8 mouse cellular contexts compared by ENCODE assay signal in genomic region chr8:125067596-125067960, GRCm38 (mm10). TPM values are rescaled to one million over a fixed set of nuclear protein-coding genes. Genes with fewer than 3 reads are reported as not detected.
DNase-seq lines count a peak whose midpoint lies in the region; ATAC-seq and TF ChIP-seq lines count a peak whose summit lies in the region.

No protein-coding gene starts in this region.

- no peaks in the 10 kb centered on the region for H3K36me3 ChIP-seq in kidney, postnatal 0 days (ENCODE audit: insufficient read depth, low read length)
- no peaks in the 10 kb centered on the region for H3K36me3 ChIP-seq in lung, postnatal 0 days (ENCODE audit: insufficient read depth, low read length)

- peak; percentile 30; the same call in 1 of the 2 replicates for TF ChIP-seq EP300 in lung, postnatal 0 days (IDR thresholded peaks at IDR 0.05)

- H3K4me2 ChIP-seq in kidney, postnatal 0 days (ENCODE audit: low read length): no peak overlapping the region
- peak overlapping the region; percentile 41 for H3K4me2 ChIP-seq in lung, postnatal 0 days (replicated peaks; ENCODE audit: low read depth, low read length)

- intact Hi-C loops in heart, postnatal 10 days (cut with DNase I): loop anchor here (5.0 to 10.0 kb wide), 3 partner anchors 100 to 805 kb away; partner anchors contain the start of gene Sipa1l2

- no peak for TF ChIP-seq POLR2A in cortical plate, adult 2 months (IDR thresholded peaks at IDR 0.05; ENCODE audit: extremely low read depth, insufficient read depth, low read length)

- ATAC-seq in kidney, postnatal 0 days (replicated peaks; ENCODE audit: low FRiP score, low read depth): peak; percentile 46; the same call in 1 of the 2 replicates
- peak; percentile 84 for ATAC-seq in lung, postnatal 0 days

- H3K27me3 ChIP-seq in kidney, postnatal 0 days (ENCODE audit: insufficient read depth, low read length): no peaks in the 10 kb centered on the region
- H3K27me3 ChIP-seq in lung, postnatal 0 days (replicated peaks; ENCODE audit: insufficient read depth, low read length): no peaks in the 10 kb centered on the region

- H3K4me1 ChIP-seq in cortical plate, adult 2 months (ENCODE audit: control insufficient read depth, insufficient read depth, low read length): peaks cover 1% of the 10 kb centered on the region
- H3K4me1 ChIP-seq in kidney, postnatal 0 days (replicated peaks; ENCODE audit: insufficient read depth, low read length): no peaks in the 10 kb centered on the region
- H3K4me1 ChIP-seq in lung, postnatal 0 days (ENCODE audit: insufficient read depth, low read depth, low read length): no peaks in the 10 kb centered on the region

- peak; percentile 29 for DNase-seq in adrenal gland, adult 8-10 months
- peak; percentile 64 to 70 for DNase-seq in heart, postnatal 10 days
- DNase-seq in kidney, postnatal 0 days (ENCODE audit: low spot score): no peak
- peak; percentile 63 for DNase-seq in lung, postnatal 0 days (ENCODE audit: low spot score)
- DNase-seq in spleen, postnatal 36 days (ENCODE audit: low spot score in 2 of 2): peak; percentile 24 to 37
- no peak for DNase-seq in frontal cortex, postnatal 14 days (ENCODE audit: low spot score in 2 of 2)
- DNase-seq in cerebellum, adult 9-10 months: no peak

- 75% methylated on average over 9 of the region's 9 CpGs for WGBS in kidney, postnatal 0 days
- 47% methylated on average over 9 of the region's 9 CpGs for WGBS in lung, postnatal 0 days

- H3K27ac ChIP-seq in cortical plate, adult 2 months (ENCODE audit: insufficient read depth, low read length): peak overlapping the region; percentile 89
- H3K27ac ChIP-seq in kidney, postnatal 0 days: peak overlapping the region; percentile 47
- peak overlapping the region; percentile 84 for H3K27ac ChIP-seq in lung, postnatal 0 days (ENCODE audit: low read length)

- no peak for TF ChIP-seq CTCF in cortical plate, adult 2 months (IDR thresholded peaks at IDR 0.05; ENCODE audit: extremely low read depth, insufficient read depth, low read length)
- no peak for TF ChIP-seq CTCF in kidney, postnatal 0 days (IDR thresholded peaks at IDR 0.05; ENCODE audit: low read depth)
- TF ChIP-seq CTCF in lung, postnatal 0 days (IDR thresholded peaks at IDR 0.05): no peak; the same call in 1 of the 2 replicates

- H3K4me3 ChIP-seq in cortical plate, adult 2 months (ENCODE audit: insufficient read depth, low read length): no peak overlapping the region
- H3K4me3 ChIP-seq in kidney, postnatal 0 days (replicated peaks; ENCODE audit: low read depth, low read length): no peak overlapping the region
- H3K4me3 ChIP-seq in lung, postnatal 0 days (ENCODE audit: low read depth, low read length): no peak overlapping the region

- no peak overlapping the region for H3K9ac ChIP-seq in kidney, postnatal 0 days (ENCODE audit: low read depth, low read length)
- no peak overlapping the region for H3K9ac ChIP-seq in lung, postnatal 0 days (replicated peaks; ENCODE audit: low read depth)

- H3K9me3 ChIP-seq in kidney, postnatal 0 days (replicated peaks; ENCODE audit: low read length): no peaks in the 10 kb centered on the region
- no peaks in the 10 kb centered on the region for H3K9me3 ChIP-seq in lung, postnatal 0 days (ENCODE audit: low read length)

RNA-seq across cellular contexts. Expression of gene Disc1, which starts 13.6 kb away (rescaled TPM):
- total RNA-seq in adrenal gland, adult 8-10 months (2022): 1 to 10 TPM; 1.2 to 4.2 (median 2.2) TPM
- 0.65 and 1.0 TPM in 2 replicates for polyA plus RNA-seq in cortical plate, adult 2 months (2012; rRNA removed)
- 1 to 10 TPM; 4.1 to 4.3 TPM for total RNA-seq in heart, postnatal 10 days (2021)
- polyA plus RNA-seq in kidney, postnatal 0 days (2015; fragmentation: Nextera tagmentation; extraction: Ambion mirVana): 0.83 and 0.88 TPM in 2 replicates
- 0.97 and 1.0 TPM in 2 replicates for polyA plus RNA-seq in lung, postnatal 0 days (2015; fragmentation: Nextera tagmentation; extraction: Ambion mirVana)

RNA-seq across cellular contexts. Expression of gene Tsnax, which starts 54.8 kb away (rescaled TPM):
- total RNA-seq in adrenal gland, adult 8-10 months (2022): 10 to 100 TPM; 87.8 to 97.5 (median 95.5) TPM
- 220 and 231 TPM in 2 replicates for polyA plus RNA-seq in cortical plate, adult 2 months (2012; rRNA removed)
- 10 to 100 TPM; 82.3 to 85.1 TPM for total RNA-seq in heart, postnatal 10 days (2021)
- polyA plus RNA-seq in kidney, postnatal 0 days (2015; fragmentation: Nextera tagmentation; extraction: Ambion mirVana): 91.9 and 97.4 TPM in 2 replicates
- polyA plus RNA-seq in lung, postnatal 0 days (2015; fragmentation: Nextera tagmentation; extraction: Ambion mirVana): 60.6 and 63.3 TPM in 2 replicates

Comparison
In these comparisons a context has a peak if more than half of its experiments do, and no peak if none do; other contexts are left out.
1. DNase-seq: peak in adrenal gland, adult 8-10 months (single experiment), heart, postnatal 10 days (2 of 2), lung, postnatal 0 days (single experiment) and spleen, postnatal 36 days (2 of 2); none in kidney, postnatal 0 days (single experiment), frontal cortex, postnatal 14 days (0 of 2) and cerebellum, adult 9-10 months (single experiment).
2. Peak in every context shown above with its lines, with median percentiles within 50 percentile points of each other: H3K27ac ChIP-seq.